Mouse (Mus musculus) heart, postnatal 0 days (tissue): ENCODE measurements around the gene Hdac5. TPM values are rescaled to one million over a fixed set of nuclear protein-coding genes. Genes with fewer than 3 reads are reported as not detected.

ENCODE experiments used
- ATAC-seq: fragments of 200-750 bp; cut with Nextera tagmentation; 2 replicates; pipeline ENCODE4 v1.8.0; 2017; ENCODE audit warnings: low read depth, moderate number of reproducible peaks, moderate library complexity; ENCODE audit not compliant: insufficient read depth
- DNase-seq: peaks from one replicate; pipeline ENCODE4 v3.0.0-alpha.2; 2016; ENCODE audit warnings: low spot score
- H3K27ac ChIP-seq: fragments of 300-500 bp; sonication (generic); 2 replicates; pipeline ENCODE4 v1.5.1; 2014; ENCODE audit warnings: low read depth, mild to moderate bottlenecking
- H3K27me3 ChIP-seq: fragments of 300-500 bp; sonication (generic); 2 replicates; pipeline ENCODE4 v1.6.1; 2014; ENCODE audit warnings: low read length, mixed read lengths; ENCODE audit not compliant: control insufficient read depth, insufficient read depth
- H3K36me3 ChIP-seq: fragments of 300-500 bp; sonication (generic); replicated peaks from 2 replicates; pipeline ENCODE4 v1.6.1; 2014; ENCODE audit warnings: low read length, mixed read lengths; ENCODE audit not compliant: control insufficient read depth, insufficient read depth
- H3K4me1 ChIP-seq: fragments of 300-500 bp; sonication (generic); 2 replicates; pipeline ENCODE4 v1.6.1; 2014; ENCODE audit warnings: antibody characterized with exemption; ENCODE audit not compliant: control insufficient read depth, insufficient read depth
- H3K4me2 ChIP-seq: fragments of 300-500 bp; sonication (generic); 2 replicates; pipeline ENCODE4 v1.6.1; 2014; ENCODE audit warnings: low read depth, mild to moderate bottlenecking, low read length, moderate library complexity
- H3K4me3 ChIP-seq: fragments of 300-500 bp; sonication (generic); 2 replicates; pipeline ENCODE4 v1.5.1; 2014; ENCODE audit warnings: low read depth, low read length
- H3K9ac ChIP-seq: fragments of 300-500 bp; sonication (generic); replicated peaks from 2 replicates; pipeline ENCODE4 v1.6.1; 2014; ENCODE audit warnings: low read depth, low read length, mixed read lengths
- H3K9me3 ChIP-seq: fragments of 300-500 bp; sonication (generic); replicated peaks from 2 replicates; pipeline ENCODE4 v1.6.1; 2016; ENCODE audit warnings: low read length; ENCODE audit not compliant: control insufficient read depth
- CTCF ChIP-seq: IDR thresholded peaks from 2 replicates; pipeline ENCODE4 v1.5.1; 2016; ENCODE audit warnings: antibody characterized with exemption, control low read depth, low read depth
- EP300 ChIP-seq: IDR thresholded peaks from 2 replicates; pipeline ENCODE4 v1.6.1; 2016; ENCODE audit warnings: antibody characterized with exemption, low read depth
- WGBS: fragments of 180-500 bp; shearing (Covaris S2); extraction: QIAGEN DNeasy Blood & Tissue Kit; methylation state at CpG from one replicate; pipeline ENCODE4 v1.1.7; 2014; 5-methylcytosine and 5-hydroxymethylcytosine counted together
- polyA plus RNA-seq: library from polyadenylated mRNA; unstranded; fragments of >200 nt; fragmentation: Nextera tagmentation; extraction: Ambion mirVana; gene quantifications from 2 replicates; pipeline ENCODE4 v1.2.1, GENCODE M21; 2015
- total RNA-seq: library from RNA; depleted of rRNA; stranded (reverse); fragments of >200 nt; gene quantifications from 2 replicates; pipeline ENCODE4 v1.2.3, GENCODE M21; 2014; ENCODE audit warnings: low replicate concordance

The Hdac5 gene
- total and polyA plus RNA-seq, 2 experiments from 2014 or later = 51.4 to 287 TPM

DNA sequence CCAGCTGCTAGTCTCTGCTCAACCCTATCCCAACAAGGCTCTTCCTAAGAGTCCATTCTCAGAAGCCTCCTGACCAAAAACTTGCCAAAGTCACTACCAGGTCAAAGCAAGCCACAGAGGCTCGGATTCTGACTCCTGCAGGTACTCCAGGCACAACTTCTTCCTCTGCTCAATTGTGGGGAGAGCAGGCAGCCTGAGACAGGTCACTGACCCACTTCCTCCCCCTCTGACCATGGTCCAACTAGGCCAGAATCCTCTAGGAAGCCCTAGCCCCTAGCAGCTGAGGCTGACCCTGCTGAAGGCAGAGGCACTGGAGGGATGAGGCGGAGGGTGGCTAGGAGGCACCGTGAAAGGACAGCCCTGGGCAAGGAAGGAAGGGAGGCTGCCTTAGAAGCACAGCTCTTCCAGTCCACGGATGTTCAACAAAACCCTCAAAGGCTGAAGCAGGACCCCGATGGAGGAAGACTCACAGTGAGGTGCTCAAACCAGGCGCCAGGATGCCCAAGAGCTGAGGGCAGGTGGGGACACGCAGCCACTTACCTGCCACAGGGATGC lies 12.0 kb downstream of the Hdac5 start:
- Histone ChIP-seq H3K4me2 (peak overlapping the region; percentile 80), H3K27me3 (no peaks in the 10 kb centered on the region), H3K27ac (peak overlapping the region; percentile 92), H3K9ac (peak overlapping the region; percentile 65), H3K4me1 (peaks cover 91% of the 10 kb centered on the region), H3K9me3 (no peaks in the 10 kb centered on the region), H3K36me3 (peaks cover 5% of the 10 kb centered on the region; the same call in 1 of the 2 replicates), H3K4me3 (peak overlapping the region; percentile 58)
- ATAC-seq = no peak
- TF ChIP-seq CTCF (no peak), EP300 (no peak)
- peak; percentile 46 for DNase-seq
- WGBS = 19% methylated on average over 7 of the region's 7 CpGs

DNA sequence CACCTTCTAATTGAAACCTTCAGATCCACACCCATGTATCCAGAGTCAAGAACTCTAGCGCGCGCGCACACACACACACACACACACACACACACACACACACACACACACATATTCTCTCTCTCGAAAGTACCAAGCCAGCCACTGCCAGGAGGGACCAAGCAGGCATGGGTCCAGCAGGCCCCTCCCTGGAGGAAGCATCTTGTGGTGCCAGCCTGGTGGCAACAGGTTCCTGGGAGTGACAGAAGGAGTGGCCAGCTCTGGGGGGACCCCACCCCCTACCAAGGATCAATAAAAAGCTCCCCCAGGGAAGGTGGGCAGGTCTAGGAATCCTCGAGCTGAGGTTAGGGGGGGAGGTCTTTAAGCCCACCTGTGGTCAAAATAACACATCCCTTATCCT lies 12.6 kb downstream of the Hdac5 start:
- Histone ChIP-seq H3K36me3 (peaks cover 5% of the 10 kb centered on the region; the same call in 1 of the 2 replicates), H3K9ac (peak overlapping the region; percentile 65), H3K4me2 (peak overlapping the region; percentile 80), H3K9me3 (no peaks in the 10 kb centered on the region), H3K27ac (peak overlapping the region; percentile 92), H3K4me3 (peak overlapping the region; percentile 58), H3K4me1 (peaks cover 90% of the 10 kb centered on the region), H3K27me3 (no peaks in the 10 kb centered on the region)
- DNase-seq = no peak
- WGBS = 37% methylated on average over 6 of the region's 6 CpGs
- no peak for TF ChIP-seq CTCF
- no peak for TF ChIP-seq EP300
- ATAC-seq = no peak

DNA sequence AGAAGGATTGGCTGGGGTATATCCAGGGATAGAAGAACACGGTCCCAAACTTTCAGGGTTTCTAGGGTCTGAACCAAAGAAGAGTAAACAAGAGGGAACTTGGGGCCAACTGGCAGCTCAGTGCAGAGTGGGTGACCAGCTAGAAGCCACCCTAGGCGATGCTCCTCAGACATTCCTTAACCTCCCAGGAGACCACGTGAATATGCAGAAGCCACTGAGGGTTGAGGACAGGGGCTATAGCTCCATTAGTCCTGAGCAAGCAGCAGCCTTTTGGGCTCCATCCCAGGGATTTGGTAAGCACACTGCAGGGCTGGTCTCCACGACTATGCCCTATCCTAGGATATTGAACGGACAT lies 13.1 kb downstream of the Hdac5 start:
- Histone ChIP-seq H3K4me3 (peak overlapping the region; percentile 58), H3K9ac (peak overlapping the region; percentile 65), H3K27me3 (no peaks in the 10 kb centered on the region), H3K9me3 (no peaks in the 10 kb centered on the region), H3K4me2 (peak overlapping the region; percentile 80), H3K27ac (peak overlapping the region; percentile 92), H3K4me1 (peaks cover 87% of the 10 kb centered on the region), H3K36me3 (peaks cover 5% of the 10 kb centered on the region; the same call in 1 of the 2 replicates)
- TF ChIP-seq CTCF (no peak), EP300 (no peak)
- 17% methylated on average over 5 of the region's 5 CpGs for WGBS
- no peak for ATAC-seq
- DNase-seq = peak; percentile 50

DNA sequence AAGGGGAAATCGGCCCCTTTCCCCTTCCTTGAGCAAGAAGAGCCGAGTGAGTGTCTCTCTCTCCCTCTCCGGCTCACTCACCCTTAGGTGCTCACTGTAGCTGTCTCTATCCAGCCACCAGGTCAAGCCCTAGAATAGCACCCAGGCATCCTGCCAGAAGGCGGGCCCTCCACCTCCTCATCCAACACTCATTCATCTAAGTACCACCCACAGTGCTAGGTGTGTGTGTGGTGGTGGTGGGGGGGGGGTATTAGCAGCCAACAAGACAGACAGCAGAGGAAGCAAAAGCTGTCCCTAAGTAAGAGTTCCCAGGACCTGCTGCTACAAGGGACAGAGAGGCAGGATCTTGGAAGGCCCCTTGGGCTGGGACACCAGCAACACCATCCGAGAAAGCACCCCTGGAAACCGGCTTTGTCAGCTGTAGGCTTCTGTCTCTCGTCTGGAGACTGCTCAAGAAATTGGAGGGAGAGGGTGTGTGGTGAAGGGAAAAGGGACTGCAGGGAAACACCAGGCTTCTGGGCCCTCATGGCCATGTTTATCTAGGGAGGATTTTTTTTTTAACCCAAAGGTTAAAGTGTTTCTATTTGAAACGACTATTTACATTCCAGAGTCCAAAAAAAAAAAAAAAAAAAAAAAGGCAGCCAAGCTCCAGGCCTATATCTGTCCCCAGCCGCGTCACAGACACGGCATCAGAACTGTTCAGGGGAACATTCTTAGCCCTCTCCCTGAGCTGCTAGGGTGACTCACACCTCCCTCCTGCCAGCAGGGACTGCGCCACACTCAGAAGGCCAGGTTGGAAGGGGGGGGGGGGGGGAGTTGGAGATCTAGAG lies 13.7 kb downstream of the Hdac5 start:
- Histone ChIP-seq H3K4me3 (peak overlapping the region; percentile 58), H3K36me3 (peaks cover 2% of the 10 kb centered on the region; the same call in 1 of the 2 replicates), H3K27me3 (no peaks in the 10 kb centered on the region), H3K27ac (peak overlapping the region; percentile 92), H3K4me2 (peak overlapping the region; percentile 80), H3K9me3 (no peaks in the 10 kb centered on the region), H3K4me1 (peaks cover 86% of the 10 kb centered on the region), H3K9ac (peak overlapping the region; percentile 65)
- ATAC-seq (peak; percentile 73), DNase-seq (peak; percentile 96)
- 7% methylated on average over 12 of the region's 12 CpGs for WGBS
- TF ChIP-seq EP300 = no peak
- no peak for TF ChIP-seq CTCF

DNA sequence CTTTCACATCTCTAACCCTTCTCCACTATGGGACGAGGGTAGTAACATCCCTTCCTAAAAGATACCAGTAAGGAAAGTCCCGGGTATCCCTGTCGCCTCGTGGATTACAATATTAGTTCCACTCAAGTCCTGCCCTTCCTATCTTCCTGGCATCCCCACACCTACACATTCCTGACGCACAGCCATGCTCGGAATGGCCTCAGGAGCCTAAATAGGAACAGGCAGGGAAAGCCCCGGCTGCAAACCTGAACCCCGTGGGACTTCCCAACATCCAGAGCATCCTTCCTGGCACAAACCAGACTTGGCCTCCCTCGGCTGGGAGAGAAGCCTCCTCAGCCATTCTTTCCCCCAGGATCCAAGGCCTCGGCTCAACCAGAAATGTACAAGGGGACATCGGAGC lies 14.5 kb downstream of the Hdac5 start:
- Histone ChIP-seq H3K4me3 (peak overlapping the region; percentile 58), H3K4me2 (peak overlapping the region; percentile 80), H3K27ac (peak overlapping the region; percentile 92), H3K27me3 (no peaks in the 10 kb centered on the region), H3K4me1 (peaks cover 81% of the 10 kb centered on the region), H3K9ac (peak overlapping the region; percentile 22; the same call in 1 of the 2 replicates), H3K36me3 (no peaks in the 10 kb centered on the region; the same call in 1 of the 2 replicates), H3K9me3 (no peaks in the 10 kb centered on the region)
- ATAC-seq (no peak), DNase-seq (no peak)
- TF ChIP-seq CTCF (no peak), EP300 (no peak)
- WGBS = 17% methylated on average over 11 of the region's 11 CpGs
